Mouse (Mus musculus): ENCODE results near the gene Atp23. TPM values are rescaled to one million over a fixed set of nuclear protein-coding genes. Genes with fewer than 3 reads are reported as not detected.
"Not testable (repeated sequence)": the region's sequence is repeated elsewhere in the genome, so short reads cannot be mapped to it uniquely, and the experiment has no call there.

Gene Atp23
- total RNA-seq, 2 experiments from 2014 or later = 7.4 to 8.9 TPM

DNA sequence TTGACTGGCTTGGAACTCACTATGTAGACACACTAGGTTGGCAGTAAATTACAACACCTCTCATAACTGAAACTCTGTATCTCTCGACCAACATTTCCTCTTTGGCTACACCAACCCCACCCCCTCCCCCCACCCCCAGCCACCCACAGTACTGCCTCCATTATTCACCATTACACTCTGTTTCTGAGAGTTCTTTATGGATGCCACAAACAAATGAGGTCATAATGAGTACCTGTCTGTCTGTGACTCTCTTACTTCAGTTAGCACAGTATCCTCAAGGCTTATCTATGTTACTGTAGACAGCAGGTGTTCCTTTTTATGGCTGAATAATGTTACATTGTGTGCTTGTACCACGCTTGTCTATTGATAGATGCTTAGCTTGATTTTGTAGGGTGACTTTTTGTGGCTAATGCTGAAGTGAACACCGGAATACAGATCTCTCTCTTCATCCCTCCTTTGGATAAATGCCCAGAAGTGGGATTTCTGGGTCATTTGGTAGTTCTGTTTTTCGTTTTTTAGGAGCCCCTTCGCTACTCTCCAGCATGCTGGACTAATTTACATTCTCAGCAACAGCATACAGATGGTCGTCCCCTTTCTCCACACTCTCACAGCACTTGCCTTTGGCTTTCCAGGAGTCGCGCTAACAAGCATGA is 73.1 kb downstream of the Atp23 start:
- peak in 1 of 2 experiments; percentile 43 for DNase-seq (ENCODE audit: low spot score in 2 of 2)

DNA sequence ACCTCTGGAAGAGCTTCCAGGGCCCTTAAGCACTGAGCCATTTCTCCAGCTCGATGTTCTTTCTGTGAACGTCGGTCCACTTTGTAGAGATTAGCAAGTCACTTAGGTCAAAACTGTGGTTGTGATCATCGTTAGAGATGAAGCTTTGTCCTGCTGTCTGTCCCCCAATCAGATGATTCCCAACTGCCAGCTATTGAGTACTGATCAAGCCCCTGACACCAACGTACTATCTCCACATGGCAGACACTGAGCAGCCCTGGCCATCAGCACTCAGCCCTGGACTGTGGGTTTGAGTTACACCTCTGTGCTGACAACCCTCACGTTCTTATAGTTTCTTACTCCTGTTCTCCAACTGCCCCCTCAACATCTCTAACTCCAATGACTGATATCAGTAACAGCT is 74.2 kb downstream of the Atp23 start:
- DNase-seq (ENCODE audit: low spot score in 2 of 2) = no peak

DNA sequence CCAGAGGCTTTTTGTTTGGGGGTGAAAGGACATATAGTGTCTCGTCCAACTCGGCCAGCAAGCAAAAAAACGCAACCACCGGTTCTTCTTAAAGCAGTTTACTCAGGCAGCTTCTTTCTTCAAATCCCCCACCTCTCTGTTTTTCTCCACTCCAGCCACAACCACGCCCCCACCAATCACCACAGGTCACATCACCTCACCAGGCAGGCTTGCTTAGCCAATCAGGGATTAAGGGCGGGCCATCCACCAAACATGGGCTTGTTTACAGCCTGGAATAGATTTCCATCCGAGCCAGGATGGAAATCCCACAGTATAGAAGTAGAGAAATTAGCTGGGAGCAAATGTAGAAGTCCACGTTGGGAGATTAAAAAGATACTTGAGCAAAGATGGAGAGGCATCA is 74.9 kb downstream of the Atp23 start:
- DNase-seq (ENCODE audit: low spot score in 2 of 2) = not testable (repeated sequence)

DNA sequence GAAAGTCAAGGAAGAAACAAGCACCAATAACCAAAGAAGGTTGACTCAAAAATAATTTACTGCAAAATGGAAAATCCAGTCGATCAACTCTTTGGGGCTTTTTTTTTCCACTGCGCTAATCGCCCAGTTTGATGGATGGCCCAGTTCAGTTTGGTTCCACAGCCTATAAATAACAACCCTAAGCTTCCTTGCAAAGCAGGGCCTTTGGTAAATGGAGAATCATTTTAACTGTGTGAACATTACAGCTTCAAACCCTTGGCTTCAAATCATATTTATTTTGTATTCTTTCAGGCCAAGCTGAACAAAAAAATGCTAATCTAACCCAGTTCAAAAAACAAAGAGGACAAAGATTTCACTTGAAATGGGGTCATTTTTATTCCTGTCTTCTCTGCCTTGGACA is 78.7 kb downstream of the Atp23 start:
- no peak for DNase-seq (ENCODE audit: low spot score in 2 of 2)

Other genes starting within 250 kb of the Atp23 start
- 100 to 1,000 TPM; 108 to 115 TPM for gene Ctdsp2, start 77.4 kb upstream of the Atp23 start, total RNA-seq (2021)
- gene Avil, start 99.4 kb upstream of the Atp23 start, total RNA-seq (2021) = under 1 TPM; 0.25 to 0.77 TPM
- 10 to 100 TPM; 28.0 to 29.0 TPM for gene Tsfm, start 129.5 kb upstream of the Atp23 start, total RNA-seq (2021)
- 10 to 100 TPM; 11.2 to 12.6 TPM for gene Mettl1, start 140.1 kb upstream of the Atp23 start, total RNA-seq (2021)
- gene Eef1akmt3, start 140.2 kb upstream of the Atp23 start, total RNA-seq (2021) = under 1 TPM; 0.17 to 0.38 TPM
- gene Cyp27b1, start 146.9 kb upstream of the Atp23 start, total RNA-seq (2021) = 1 to 10 TPM in 1 of 2 experiments, under 1 TPM in 1; 0.91 to 1.2 TPM
- gene March9, start 158.8 kb upstream of the Atp23 start, total RNA-seq (2021) = 10 to 100 TPM; 20.5 to 21.9 TPM
- 10 to 100 TPM; 83.9 to 91.1 TPM for gene Cdk4, start 162.2 kb upstream of the Atp23 start, total RNA-seq (2021)
- 10 to 100 TPM; 60.3 to 60.7 TPM for gene Tspan31, start 168.9 kb upstream of the Atp23 start, total RNA-seq (2021)
- 100 to 1,000 TPM; 807 to 841 TPM for gene Agap2, start 173.9 kb upstream of the Atp23 start, total RNA-seq (2021)
- gene Os9, start 219.8 kb upstream of the Atp23 start, total RNA-seq (2021) = 100 to 1,000 TPM; 105 to 107 TPM

Data from layer of hippocampus, adult 18-20 months (tissue).